Mouse (Mus musculus): ENCODE results near the gene Rtl9. TPM values are rescaled to one million over a fixed set of nuclear protein-coding genes. Genes with fewer than 3 reads are reported as not detected.

Gene Rtl9
- total RNA-seq, 2 experiments from 2014 or later, result 1.1 to 1.2 TPM

Other genes starting within 250 kb of the Rtl9 start
- 1 to 10 TPM; 2.4 to 3.3 TPM for gene Ammecr1, start 132.9 kb upstream of the Rtl9 start, total RNA-seq (2021)

Measured in left cerebral cortex, postnatal 36 days (tissue).